Mouse (Mus musculus) midbrain, postnatal 0 days (tissue): Measurements from ENCODE around the gene Trrap. TPM values are rescaled to one million over a fixed set of nuclear protein-coding genes. Genes with fewer than 3 reads are reported as not detected.
A peak's percentile ranks its signal among the peaks of the same experiment; 100 is the strongest.

ENCODE experiments used
- ATAC-seq: fragments of 200-750 bp; cut with Nextera tagmentation; 2 replicates; pipeline ENCODE4 v1.8.0; 2017; ENCODE audit warnings: moderate number of reproducible peaks, mild to moderate bottlenecking, moderate TSS enrichment, moderate library complexity; ENCODE audit not compliant: low FRiP score
- DNase-seq: peaks from one replicate; pipeline ENCODE4 v3.0.0-alpha.2; 2015; ENCODE audit warnings: low spot score
- H3K27ac ChIP-seq: fragments of 300-500 bp; sonication (generic); 2 replicates; pipeline ENCODE4 v1.5.1; 2014; ENCODE audit warnings: low read depth, mild to moderate bottlenecking, low read length, mixed read lengths
- H3K27me3 ChIP-seq: fragments of 300-500 bp; sonication (generic); 2 replicates; pipeline ENCODE4 v1.6.1; 2014; ENCODE audit warnings: low read length, control low read depth, mixed read lengths; ENCODE audit not compliant: insufficient read depth
- H3K36me3 ChIP-seq: fragments of 300-500 bp; sonication (generic); 2 replicates; pipeline ENCODE4 v1.6.1; 2014; ENCODE audit warnings: low read length, control low read depth, mixed read lengths; ENCODE audit not compliant: insufficient read depth
- H3K4me1 ChIP-seq: fragments of 300-500 bp; sonication (generic); 2 replicates; pipeline ENCODE4 v1.6.1; 2014; ENCODE audit warnings: mild to moderate bottlenecking, control low read depth, antibody characterized with exemption, low read length, mixed read lengths; ENCODE audit not compliant: insufficient read depth
- H3K4me2 ChIP-seq: fragments of 300-500 bp; sonication (generic); 2 replicates; pipeline ENCODE4 v1.6.1; 2014; ENCODE audit warnings: low read depth, mild to moderate bottlenecking, low read length, mixed read lengths; ENCODE audit not compliant: poor library complexity, severe bottlenecking
- H3K4me3 ChIP-seq: fragments of 300-500 bp; sonication (generic); 2 replicates; pipeline ENCODE4 v1.5.1; 2014; ENCODE audit warnings: low read depth, mild to moderate bottlenecking, low read length, moderate library complexity
- H3K9ac ChIP-seq: fragments of 300-500 bp; sonication (generic); replicated peaks from 2 replicates; pipeline ENCODE4 v1.6.1; 2014; ENCODE audit warnings: mild to moderate bottlenecking, low read length, moderate library complexity, mixed read lengths; ENCODE audit not compliant: poor library complexity, severe bottlenecking
- H3K9me3 ChIP-seq: fragments of 300-500 bp; sonication (generic); 2 replicates; pipeline ENCODE4 v1.6.1; 2016; ENCODE audit warnings: low read length, control low read depth
- CTCF ChIP-seq: IDR thresholded peaks from 2 replicates; pipeline ENCODE4 v1.5.1; 2016; ENCODE audit warnings: antibody characterized with exemption, mild to moderate bottlenecking
- WGBS: fragments of 180-500 bp; shearing (Covaris S2); extraction: QIAGEN DNeasy Blood & Tissue Kit; methylation state at CpG from one replicate; pipeline ENCODE4 v1.1.7; 2014; 5-methylcytosine and 5-hydroxymethylcytosine counted together
- polyA plus RNA-seq: library from polyadenylated mRNA; unstranded; fragments of >200 nt; fragmentation: Nextera tagmentation; extraction: Ambion mirVana; gene quantifications from 2 replicates; pipeline ENCODE4 v1.2.1, GENCODE M21; 2015
- total RNA-seq: library from RNA; depleted of rRNA; stranded (reverse); fragments of >200 nt; gene quantifications from 2 replicates; pipeline ENCODE4 v1.2.3, GENCODE M21; 2014

Trrap gene
- total and polyA plus RNA-seq, 2 experiments from 2014 or later, result 66.8 to 136 TPM

GRCm38 (mm10) chr5:144728237-144728636, 39.3 kb upstream of the Trrap start:
- Histone ChIP-seq H3K27me3 (no peaks in the 10 kb centered on the region), H3K9me3 (no peaks in the 10 kb centered on the region), H3K4me3 (no peak overlapping the region), H3K4me1 (no peaks in the 10 kb centered on the region), H3K36me3 (no peaks in the 10 kb centered on the region), H3K9ac (no peak overlapping the region), H3K27ac (no peak overlapping the region), H3K4me2 (no peak overlapping the region)
- DNase-seq (no peak), ATAC-seq (no peak)
- no peak for TF ChIP-seq CTCF
- 19% methylated on average over 5 of the region's 5 CpGs for WGBS

DNA sequence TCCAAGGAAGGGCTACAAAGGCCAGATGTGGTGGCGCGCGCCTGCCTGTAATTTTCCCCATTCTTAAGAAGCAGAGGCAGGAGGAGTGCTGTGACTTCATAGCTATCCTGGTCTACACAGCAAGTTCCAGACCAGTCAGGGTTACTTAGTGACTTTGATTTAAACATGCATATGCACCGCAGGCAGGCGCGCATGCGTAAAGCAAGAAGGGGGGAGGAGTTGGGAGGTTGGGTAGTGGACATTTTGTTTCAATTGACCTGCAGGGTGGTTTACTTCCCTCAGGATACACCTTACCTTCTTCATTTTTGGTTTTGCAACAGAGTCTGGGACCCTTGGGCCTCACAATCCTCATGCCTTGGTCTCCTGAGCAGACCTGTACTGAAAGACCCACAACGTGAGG, 38.3 kb upstream of the Trrap start:
- Histone ChIP-seq H3K27me3 (no peaks in the 10 kb centered on the region), H3K9ac (no peak overlapping the region), H3K9me3 (no peaks in the 10 kb centered on the region), H3K4me1 (no peaks in the 10 kb centered on the region), H3K4me3 (no peak overlapping the region), H3K4me2 (no peak overlapping the region), H3K36me3 (no peaks in the 10 kb centered on the region), H3K27ac (no peak overlapping the region)
- ATAC-seq (no peak), DNase-seq (no peak)
- 74% methylated on average over 8 of the region's 8 CpGs for WGBS
- TF ChIP-seq CTCF, result no peak

DNA sequence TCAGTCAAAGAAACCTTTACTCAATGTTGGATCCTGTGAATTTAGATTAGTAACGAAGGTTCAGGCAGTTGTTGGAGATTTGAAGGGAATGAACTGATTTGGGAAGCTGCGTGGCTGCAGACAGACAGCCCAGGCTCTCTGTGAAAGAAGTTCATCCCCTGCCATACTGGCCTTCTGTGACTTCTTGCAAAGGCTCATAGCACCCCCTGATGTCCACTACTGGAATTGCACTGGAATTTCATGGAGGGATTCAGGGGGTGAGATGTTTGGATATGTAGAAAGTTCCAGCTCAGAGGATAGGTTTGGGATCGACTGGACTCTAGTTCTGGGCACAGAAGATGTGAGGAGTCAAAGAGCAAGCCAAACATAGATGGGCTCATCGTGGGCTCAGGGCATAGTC, 33.6 kb upstream of the Trrap start:
- Histone ChIP-seq H3K4me3 (no peak overlapping the region), H3K27ac (no peak overlapping the region), H3K36me3 (peaks cover 14% of the 10 kb centered on the region), H3K9ac (no peak overlapping the region), H3K4me2 (no peak overlapping the region), H3K9me3 (no peaks in the 10 kb centered on the region), H3K4me1 (no peaks in the 10 kb centered on the region), H3K27me3 (no peaks in the 10 kb centered on the region)
- ATAC-seq (no peak), DNase-seq (peak; percentile 78)
- WGBS, result 22% methylated on average over 4 of the region's 4 CpGs
- TF ChIP-seq CTCF, result peak; percentile 95

- Histone ChIP-seq H3K9ac (no peak overlapping the region), H3K4me1 (no peaks in the 10 kb centered on the region), H3K9me3 (no peaks in the 10 kb centered on the region), H3K36me3 (peaks cover 17% of the 10 kb centered on the region), H3K4me2 (no peak overlapping the region), H3K4me3 (no peak overlapping the region), H3K27ac (no peak overlapping the region), H3K27me3 (no peaks in the 10 kb centered on the region)
- peak; percentile 53; the same call in 1 of the 2 replicates for ATAC-seq
- peak; percentile 96 for TF ChIP-seq CTCF
- 23% methylated on average over 8 of the region's 8 CpGs for WGBS
- peak; percentile 78 for DNase-seq
Measured at GRCm38 (mm10) chr5:144734949-144735348, 32.6 kb upstream of the Trrap start.

DNA sequence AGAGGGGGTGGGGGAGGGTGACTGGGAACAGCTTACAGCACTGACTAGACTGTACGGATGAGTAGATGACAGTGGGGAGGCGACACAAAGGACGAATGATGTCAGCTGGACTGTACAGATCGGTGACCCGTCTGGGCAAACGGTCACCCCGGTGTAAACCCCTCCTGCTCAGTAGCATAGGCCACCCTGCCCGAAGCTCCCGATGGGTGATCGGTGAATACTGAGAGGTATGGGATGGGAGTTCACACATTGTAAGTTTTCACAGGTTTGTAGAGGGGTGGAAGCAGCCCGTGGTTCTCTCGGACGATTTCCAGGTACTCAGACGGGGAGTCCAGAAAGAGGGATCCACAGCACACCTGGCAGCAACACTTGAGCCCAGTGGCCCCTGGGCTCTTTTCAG, 30.4 kb upstream of the Trrap start:
- Histone ChIP-seq H3K9ac (no peak overlapping the region), H3K27me3 (no peaks in the 10 kb centered on the region), H3K4me3 (no peak overlapping the region), H3K4me2 (no peak overlapping the region), H3K36me3 (peaks cover 26% of the 10 kb centered on the region), H3K9me3 (no peaks in the 10 kb centered on the region), H3K4me1 (no peaks in the 10 kb centered on the region), H3K27ac (no peak overlapping the region)
- no peak for TF ChIP-seq CTCF
- ATAC-seq, result no peak
- DNase-seq, result no peak
- WGBS, result 91% methylated on average over 14 of the region's 14 CpGs

- no peaks in the 10 kb centered on the region for H3K4me1 ChIP-seq
- TF ChIP-seq CTCF, result no peak
- H3K4me2 ChIP-seq, result no peak overlapping the region
- H3K27me3 ChIP-seq, result no peaks in the 10 kb centered on the region
- no peak for ATAC-seq
- no peak overlapping the region for H3K9ac ChIP-seq
- WGBS, result 13% methylated on average over 5 of the region's 5 CpGs
- H3K27ac ChIP-seq, result no peak overlapping the region
- no peak overlapping the region for H3K4me3 ChIP-seq
- H3K9me3 ChIP-seq, result no peaks in the 10 kb centered on the region
- H3K36me3 ChIP-seq, result peaks cover 25% of the 10 kb centered on the region
- no peak for DNase-seq
Measured at GRCm38 (mm10) chr5:144752432-144752831, 15.1 kb upstream of the Trrap start.
